Mouse (Mus musculus): ENCODE results near the gene Foxn3.

GRCm38 (mm10) chr12:99333304-99333968 lies 229.9 kb downstream of the Foxn3 start:
- TF ChIP-seq CTCF (IDR thresholded peaks at IDR 0.05; ENCODE audit: borderline replicate concordance, extremely low read depth, insufficient read depth, insufficient read length), result no peak
- no peak for TF ChIP-seq POLR2A (IDR thresholded peaks at IDR 0.05; ENCODE audit: borderline replicate concordance, extremely low read depth, insufficient read depth, insufficient read length, poor library complexity, severe bottlenecking)
